Mouse (Mus musculus) C3H10T1/2 (cell line): ENCODE measurements around the gene Fkbp11. TPM values are rescaled to one million over a fixed set of nuclear protein-coding genes. Genes with fewer than 3 reads are reported as not detected.

ENCODE experiments used
- polyA plus RNA-seq, 2 experiments: library from polyadenylated mRNA; unstranded; fragments of >200 nt; fragmentation: generic; extraction: Trizol; gene quantifications; one replicate each; pipeline ENCODE4 v1.2.1; 2012; ENCODE audit warnings: missing spikeins in 2 of 2

Fkbp11 gene
- 100 to 1,000 TPM; 121 to 127 TPM for polyA plus RNA-seq

DNA sequence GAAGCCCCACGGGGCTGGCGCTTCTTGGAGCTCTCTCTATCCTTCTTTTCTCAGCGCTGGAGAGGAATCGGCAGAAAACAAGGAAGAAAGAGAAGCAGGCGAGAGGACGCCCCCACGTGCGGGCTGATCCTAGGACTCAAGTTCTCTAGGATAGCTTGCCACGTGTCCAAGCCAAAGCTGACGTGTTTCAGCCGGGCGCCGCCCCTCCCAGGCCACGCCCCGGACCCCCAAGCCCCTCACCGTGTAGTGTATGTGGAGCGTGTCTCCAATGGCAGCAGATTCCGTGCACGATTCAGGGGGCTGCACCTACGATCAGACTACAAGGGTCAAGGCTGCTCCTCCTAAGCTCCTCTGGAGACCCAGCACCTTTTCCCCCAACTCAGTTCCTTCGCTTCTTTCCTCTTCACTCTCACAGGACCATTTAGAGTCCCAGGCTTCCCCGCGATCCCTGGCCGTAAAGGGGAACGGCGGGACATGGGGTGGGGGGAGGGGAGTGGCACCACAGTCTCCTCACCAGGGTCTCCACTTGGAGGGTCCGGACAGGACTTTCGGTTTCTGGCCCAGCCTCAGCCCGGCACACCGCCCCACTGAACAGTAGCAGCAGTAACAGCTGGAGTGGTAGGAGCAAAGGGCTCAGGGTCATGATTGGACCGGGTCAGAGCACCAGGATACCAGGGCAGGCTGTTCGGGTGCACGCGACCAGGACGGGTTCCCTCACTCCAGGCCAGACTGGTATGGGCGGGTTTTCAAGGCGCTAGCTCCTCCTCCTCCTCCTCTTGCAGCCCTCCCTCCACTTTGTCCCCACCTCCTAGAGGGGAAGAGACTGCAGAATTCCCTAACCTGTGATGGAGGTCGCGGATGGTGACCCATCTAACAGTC is at the start of gene Fkbp11:
Gene Fkbp11 (minus strand): TSS at position 756 of the 879 bp plus-strand sequence.

DNA sequence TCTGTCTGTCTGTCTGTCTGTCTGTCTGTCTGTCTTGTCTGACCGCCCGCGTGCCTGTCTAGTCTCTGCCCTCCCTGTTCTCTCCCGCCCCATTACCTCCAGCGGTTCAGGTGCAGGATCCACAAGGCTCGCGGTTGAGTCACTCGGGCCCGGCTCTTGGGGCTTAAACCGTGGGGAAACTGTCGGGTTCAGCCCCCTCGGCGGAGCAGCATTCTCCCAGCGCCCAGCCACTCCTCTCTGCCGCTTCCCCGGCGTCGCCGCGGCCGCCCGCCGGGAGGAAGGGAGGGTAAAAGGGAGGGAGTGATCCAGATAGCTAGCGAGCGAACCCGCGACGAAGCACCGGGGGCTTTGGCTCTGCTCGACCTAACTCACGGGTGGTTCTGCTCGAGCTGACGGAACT is 49.8 kb upstream of the Fkbp11 start, which contains the start of gene Wnt10b:
Gene Wnt10b (minus strand): TSS at position 389 of the 400 bp plus-strand sequence.

DNA sequence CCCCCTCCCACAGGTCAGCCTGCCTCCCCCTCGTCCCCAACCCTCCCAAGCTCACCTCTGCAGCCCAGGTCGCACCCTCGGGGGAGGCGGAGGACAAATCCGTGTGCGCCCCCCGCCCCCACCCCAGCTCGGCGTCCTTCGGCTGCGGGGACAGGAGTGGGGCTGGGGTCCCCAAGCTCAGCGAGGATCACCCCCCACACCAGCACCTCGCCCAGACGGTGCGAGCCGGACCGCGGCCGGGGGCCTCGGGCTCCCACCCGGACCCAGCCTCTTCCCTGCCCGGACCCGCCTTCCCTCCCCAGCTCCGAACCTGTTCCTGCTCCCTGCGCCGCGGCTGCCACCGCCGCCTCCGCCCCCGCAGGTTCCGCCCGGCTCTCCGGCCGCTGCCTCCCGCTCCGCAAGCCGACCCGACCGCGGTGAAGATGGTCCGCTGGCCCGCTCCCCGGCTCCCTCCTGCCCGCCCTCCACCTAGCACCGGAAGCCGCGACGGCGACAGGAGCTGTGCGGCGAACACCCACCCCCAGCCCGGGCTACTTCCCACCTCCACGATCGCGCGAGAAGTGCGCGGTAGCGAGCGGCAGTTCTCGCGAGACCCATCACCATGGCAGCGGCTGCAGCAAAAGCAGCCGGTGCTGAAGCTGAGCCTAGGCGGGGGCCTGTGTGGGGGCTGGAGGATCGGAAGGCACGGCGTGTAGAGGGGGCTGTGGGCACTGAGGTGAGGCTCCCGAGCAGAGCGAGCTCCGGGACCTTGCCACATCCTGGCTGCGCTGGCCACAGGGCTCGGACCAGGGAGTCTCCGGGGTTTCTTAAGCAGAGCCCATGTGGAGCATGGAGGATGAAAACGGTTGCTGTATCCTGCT is 34.9 kb upstream of the Fkbp11 start, which contains the start of gene Arf3:
Gene Arf3 (minus strand): TSS at position 545 of the 860 bp plus-strand sequence.

DNA sequence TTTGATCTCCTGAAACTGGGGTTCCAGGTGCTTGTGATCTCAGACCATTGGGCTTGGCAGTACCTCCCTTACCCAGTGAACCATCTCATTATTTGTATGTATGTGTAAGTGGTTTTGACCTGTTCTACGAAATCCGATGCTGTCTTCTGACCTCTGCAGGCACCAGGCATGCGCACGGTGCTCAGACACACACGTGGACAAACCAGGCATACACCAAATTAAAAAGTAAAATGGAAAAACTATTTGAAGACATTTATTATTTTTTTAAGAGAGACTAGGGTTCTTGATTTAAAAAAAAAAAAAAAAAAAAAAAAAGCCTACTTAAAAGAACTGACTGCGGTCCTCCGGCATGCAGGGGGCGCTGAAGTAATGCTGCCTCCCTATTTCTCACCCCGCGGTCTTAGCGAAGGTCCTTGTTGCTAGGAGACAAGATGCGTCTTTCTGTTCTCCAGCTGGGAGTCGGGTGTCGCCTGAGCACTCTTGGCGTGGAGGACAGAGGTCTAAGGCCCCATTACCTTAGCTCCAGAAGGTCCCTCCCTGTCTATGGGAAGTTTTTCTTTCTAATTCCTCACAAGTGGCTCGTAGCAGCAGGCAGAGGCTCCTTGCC is 20.1 kb downstream of the Fkbp11 start, which contains the start of gene Ccdc65:
Gene Ccdc65 (plus strand): TSS at position 442 of the 607 bp plus-strand sequence.

DNA sequence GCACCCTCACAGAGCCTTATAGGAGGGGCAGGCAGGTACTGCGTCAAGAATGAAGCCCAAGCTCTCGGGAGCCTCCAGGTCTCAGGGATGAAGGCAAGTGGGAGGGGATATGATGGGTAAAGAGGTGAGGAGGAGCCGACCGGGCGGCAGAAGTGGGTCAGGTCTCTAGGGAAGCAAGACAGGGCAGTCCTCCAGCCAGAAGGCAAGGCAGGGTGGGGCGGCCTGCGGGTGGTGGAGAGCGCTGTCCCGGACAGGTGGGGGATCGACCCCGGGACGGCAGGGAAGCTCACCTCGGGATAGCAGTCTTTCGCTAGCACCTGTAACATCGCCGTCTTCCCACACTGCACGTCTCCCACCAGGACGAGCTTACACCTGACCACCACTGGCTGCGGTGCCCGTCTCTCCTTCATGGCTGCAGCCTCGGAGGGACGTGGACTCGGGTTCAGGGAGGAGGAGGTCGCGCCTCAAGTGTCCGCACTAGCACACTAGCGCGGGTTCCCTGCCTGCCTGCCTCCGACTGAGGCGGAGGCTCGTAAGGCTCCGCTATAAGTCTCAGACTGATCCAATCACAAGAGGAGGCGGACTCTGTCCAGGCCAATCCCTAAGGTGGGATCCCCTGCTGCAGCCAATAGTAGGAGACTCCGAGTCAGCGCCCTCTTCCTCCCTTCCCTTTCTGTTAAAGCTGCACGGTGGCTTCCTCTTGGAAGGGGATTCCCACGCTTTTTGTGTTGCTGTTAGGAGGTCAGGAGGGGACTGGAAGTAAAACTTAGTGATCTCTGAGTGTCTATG is 50.9 kb downstream of the Fkbp11 start, which contains the start of gene Rnd1:
Gene Rnd1 (minus strand): TSS at position 522 of the 789 bp plus-strand sequence.

Other genes starting within 250 kb of the Fkbp11 start
- gene Lalba, start 245.5 kb downstream of the Fkbp11 start, polyA plus RNA-seq = not detected
- gene Olfr279, start 235.8 kb downstream of the Fkbp11 start, polyA plus RNA-seq = not detected
- gene Kansl2, start 193.9 kb downstream of the Fkbp11 start, polyA plus RNA-seq = 10 to 100 TPM; 32.2 to 58.9 TPM
- gene Ccnt1, start 157.3 kb downstream of the Fkbp11 start, polyA plus RNA-seq = 10 to 100 TPM in 1 of 2 experiments, 1 to 10 TPM in 1; 2.5 to 12.9 TPM
- gene 4930415O20Rik, start 157.2 kb downstream of the Fkbp11 start, polyA plus RNA-seq = under 1 TPM in 1 of 2 experiments, not detected in 1; 0.20 TPM
- gene Adcy6, start 118.1 kb downstream of the Fkbp11 start, polyA plus RNA-seq = 10 to 100 TPM in 1 of 2 experiments, 1 to 10 TPM in 1; 7.2 to 50.2 TPM
- gene Cacnb3, start 97.4 kb downstream of the Fkbp11 start, polyA plus RNA-seq = 100 to 1,000 TPM in 1 of 2 experiments, 10 to 100 TPM in 1; 85.9 to 108 TPM
- 10 to 100 TPM; 22.9 to 83.0 TPM for gene Ddx23, start 65.3 kb downstream of the Fkbp11 start, polyA plus RNA-seq
- 10 to 100 TPM in 1 of 2 experiments, 1 to 10 TPM in 1; 9.0 to 10.5 TPM for gene Rnd1, start 50.7 kb downstream of the Fkbp11 start, polyA plus RNA-seq
- gene Ccdc65, start 20.0 kb downstream of the Fkbp11 start, polyA plus RNA-seq = 1 to 10 TPM in 1 of 2 experiments, under 1 TPM in 1; 0.59 to 4.3 TPM
- 100 to 1,000 TPM in 1 of 2 experiments, 10 to 100 TPM in 1; 39.1 to 104 TPM for gene Arf3, start 35.0 kb upstream of the Fkbp11 start, polyA plus RNA-seq
- gene Wnt10b, start 50.0 kb upstream of the Fkbp11 start, polyA plus RNA-seq = 1 to 10 TPM in 1 of 2 experiments, under 1 TPM in 1; 0.04 to 1.3 TPM
- gene Wnt1, start 61.7 kb upstream of the Fkbp11 start, polyA plus RNA-seq = under 1 TPM; 0.01 to 0.04 TPM
- gene Ddn, start 81.3 kb upstream of the Fkbp11 start, polyA plus RNA-seq = under 1 TPM; 0.01 to 0.15 TPM
- 100 to 1,000 TPM in 1 of 2 experiments, 10 to 100 TPM in 1; 90.5 to 115 TPM for gene Prkag1, start 103.3 kb upstream of the Fkbp11 start, polyA plus RNA-seq
- gene Kmt2d, start 143.0 kb upstream of the Fkbp11 start, polyA plus RNA-seq = 10 to 100 TPM in 1 of 2 experiments, 1 to 10 TPM in 1; 1.5 to 24.2 TPM
- 1 to 10 TPM; 6.0 to 7.9 TPM for gene Rhebl1, start 166.3 kb upstream of the Fkbp11 start, polyA plus RNA-seq
- gene Dhh, start 170.3 kb upstream of the Fkbp11 start, polyA plus RNA-seq = under 1 TPM in 1 of 2 experiments, not detected in 1; 0.04 TPM
- 10 to 100 TPM in 1 of 2 experiments, 1 to 10 TPM in 1; 6.6 to 38.9 TPM for gene Lmbr1l, start 190.0 kb upstream of the Fkbp11 start, polyA plus RNA-seq
- gene Tuba1b, start 206.4 kb upstream of the Fkbp11 start, polyA plus RNA-seq = 1,000 to 10,000 TPM; 2,359 to 4,763 TPM
- gene Gm49450, start 225.4 kb upstream of the Fkbp11 start, polyA plus RNA-seq = under 1 TPM in 1 of 2 experiments, not detected in 1; 0.13 TPM
- gene Tuba1a, start 225.5 kb upstream of the Fkbp11 start, polyA plus RNA-seq = 1,000 to 10,000 TPM; 1,679 to 1,913 TPM